Comparison of ENCODE assay signal across 9 mouse cellular contexts in the genomic region with DNA sequence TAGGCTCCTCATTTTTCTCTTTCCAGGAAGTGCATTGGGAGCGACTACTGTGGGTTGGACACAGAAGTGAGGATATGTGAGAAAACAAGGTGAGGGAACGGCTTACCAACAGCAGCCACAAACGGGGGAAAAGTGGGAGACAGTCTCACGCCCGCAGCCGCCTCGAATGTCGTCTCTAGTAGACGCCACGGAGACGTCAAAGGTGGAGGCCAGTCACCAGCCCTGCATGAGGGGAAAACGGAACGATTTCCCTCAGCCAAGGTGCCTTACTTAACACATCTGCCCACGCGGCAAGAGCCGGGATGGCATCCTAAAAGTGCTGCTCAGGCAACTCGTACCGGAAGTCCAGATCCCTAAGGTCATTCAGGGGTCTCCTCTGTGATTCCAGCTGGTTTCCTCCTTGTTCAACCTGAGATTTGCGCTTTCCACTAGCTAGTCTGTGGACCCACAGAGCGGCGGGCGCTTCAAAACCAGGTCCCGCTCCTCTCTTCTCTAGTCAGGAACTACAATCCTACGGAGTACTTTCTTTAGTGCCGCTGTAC. TPM values are rescaled to one million over a fixed set of nuclear protein-coding genes. Genes with fewer than 3 reads are reported as not detected.
DNase-seq lines count a peak whose midpoint lies in the region; ATAC-seq and TF ChIP-seq lines count a peak whose summit lies in the region.
"Had no signal": no experiment of that assay in that cellular context is flagged by ENCODE, and none has a peak within 500 bp of the region (broad histone marks: within the 10 kb centered on the region; RNA-seq: fewer than 3 reads in every experiment).

No protein-coding gene starts in this region.

- no peak for TF ChIP-seq POLR2A in testis, adult 2 months (IDR thresholded peaks at IDR 0.05; ENCODE audit: control insufficient read depth, low read depth, low read length)

- H3K4me2 ChIP-seq in hindbrain, embryonic 16.5 days (ENCODE audit: low read length): peak overlapping the region; percentile 80

- intact Hi-C loops in gastrocnemius, adult 2 months (cut with DNase I): no loop called here

- no peak overlapping the region for H3K27ac ChIP-seq in testis, adult 2 months (ENCODE audit: control insufficient read depth, insufficient read depth, low read depth, low read length)
- peak overlapping the region; percentile 71 for H3K27ac ChIP-seq in hindbrain, embryonic 16.5 days (ENCODE audit: low read depth, low read length)
- no peak overlapping the region for H3K27ac ChIP-seq in gastrocnemius, adult 2 months

- no peak for ATAC-seq in hindbrain, embryonic 16.5 days
- ATAC-seq in megakaryocyte progenitor cell, adult 5-6 weeks (replicated peaks; ENCODE audit: poor library complexity): no peak
- no peak for ATAC-seq in CD4-positive, CD25-positive, alpha-beta regulatory T cell, adult 4 months

- H3K9ac ChIP-seq in hindbrain, embryonic 16.5 days (ENCODE audit: low read depth, low read length): peak overlapping the region; percentile 67

- WGBS in hindbrain, embryonic 16.5 days: 4% methylated on average over 25 of the region's 25 CpGs

- no peaks in the 10 kb centered on the region for H3K36me3 ChIP-seq in testis, adult 2 months (ENCODE audit: control insufficient read depth, insufficient read depth, low read length)
- H3K36me3 ChIP-seq in hindbrain, embryonic 16.5 days (ENCODE audit: control insufficient read depth, insufficient read depth, low read length): peaks cover 16% of the 10 kb centered on the region

- DNase-seq in cerebellum, adult 9-10 months: peak; percentile 67
- DNase-seq in cerebellum, postnatal 4 days (ENCODE audit: low spot score in 2 of 2): no peak
- DNase-seq in testis, postnatal 10 days (ENCODE audit: low spot score): no peak
- DNase-seq in gastrocnemius, adult 2 months: no peak

- no peaks in the 10 kb centered on the region for H3K27me3 ChIP-seq in testis, adult 2 months (ENCODE audit: control insufficient read depth, insufficient read depth, low read length)
- H3K27me3 ChIP-seq in hindbrain, embryonic 16.5 days (replicated peaks; ENCODE audit: control insufficient read depth, insufficient read depth, low read length): no peaks in the 10 kb centered on the region; the same call in 1 of the 2 replicates

- H3K4me1 ChIP-seq in testis, adult 2 months (ENCODE audit: control insufficient read depth, insufficient read depth, low read length): peaks cover 29% of the 10 kb centered on the region
- H3K4me1 ChIP-seq in hindbrain, embryonic 16.5 days (ENCODE audit: control insufficient read depth, insufficient read depth, low read depth, low read length): peaks cover 20% of the 10 kb centered on the region

- no peaks in the 10 kb centered on the region for H3K9me3 ChIP-seq in hindbrain, embryonic 16.5 days (ENCODE audit: control insufficient read depth, low read length)

- no peak for TF ChIP-seq CTCF in testis, adult 2 months (IDR thresholded peaks at IDR 0.05; ENCODE audit: control insufficient read depth, insufficient read depth, insufficient replicate concordance, low read depth, low read length)
- no peak for TF ChIP-seq CTCF in gastrocnemius, adult 2 months (IDR thresholded peaks at IDR 0.05)

- peak overlapping the region; percentile 86 for H3K4me3 ChIP-seq in testis, adult 2 months (ENCODE audit: control insufficient read depth, low read depth, low read length)
- H3K4me3 ChIP-seq in hindbrain, embryonic 16.5 days (ENCODE audit: low read length): peak overlapping the region; percentile 78
- no peak overlapping the region for H3K4me3 ChIP-seq in gastrocnemius, adult 2 months
- H3K4me3 ChIP-seq: myocyte had no signal

RNA-seq across cellular contexts. Expression of gene Celsr3, which starts 1.9 kb away (rescaled TPM):
- 1.2 and 1.3 TPM in 2 replicates for polyA plus RNA-seq in testis, adult 2 months (2012; rRNA removed)
- polyA plus RNA-seq in hindbrain, embryonic 16.5 days (2015; fragmentation: Nextera tagmentation; extraction: Ambion mirVana): 11.6 and 12.8 TPM in 2 replicates
- 4.5 and 5.4 TPM in 2 replicates for total RNA-seq in megakaryocyte progenitor cell, adult 5-6 weeks (2015)
- total RNA-seq in megakaryocyte progenitor cell, adult 5-6 weeks (2017): 1.5 and 2.5 TPM in 2 replicates
- under 1 TPM in 1 of 2 experiments, not detected in 1; 0.05 TPM for polyA plus RNA-seq in CD4-positive, CD25-positive, alpha-beta regulatory T cell, adult 4 months (2017; shearing (Covaris generic))
- total RNA-seq in gastrocnemius, adult 2 months (2021): under 1 TPM in 1 of 2 experiments, not detected in 1; 0.05 TPM

RNA-seq across cellular contexts. Expression of gene Nckipsd, which starts 16.0 kb away (rescaled TPM):
- 5.6 and 5.9 TPM in 2 replicates for polyA plus RNA-seq in testis, adult 2 months (2012; rRNA removed)
- 32.2 and 35.1 TPM in 2 replicates for polyA plus RNA-seq in hindbrain, embryonic 16.5 days (2015; fragmentation: Nextera tagmentation; extraction: Ambion mirVana)
- total RNA-seq in megakaryocyte progenitor cell, adult 5-6 weeks (2015): 8.4 and 8.7 TPM in 2 replicates
- 5.0 and 5.5 TPM in 2 replicates for total RNA-seq in megakaryocyte progenitor cell, adult 5-6 weeks (2017)
- polyA plus RNA-seq in CD4-positive, CD25-positive, alpha-beta regulatory T cell, adult 4 months (2017; shearing (Covaris generic)): 1 to 10 TPM; 7.5 to 7.8 TPM
- 1 to 10 TPM; 3.6 to 5.3 TPM for total RNA-seq in gastrocnemius, adult 2 months (2021)

RNA-seq across cellular contexts. Expression of gene Slc26a6, which starts 28.9 kb away (rescaled TPM):
- polyA plus RNA-seq in testis, adult 2 months (2012; rRNA removed): 7.2 and 8.4 TPM in 2 replicates
- 21.9 and 22.2 TPM in 2 replicates for polyA plus RNA-seq in hindbrain, embryonic 16.5 days (2015; fragmentation: Nextera tagmentation; extraction: Ambion mirVana)
- total RNA-seq in megakaryocyte progenitor cell, adult 5-6 weeks (2015): 7.2 and 11.7 TPM in 2 replicates
- 3.0 and 4.7 TPM in 2 replicates for total RNA-seq in megakaryocyte progenitor cell, adult 5-6 weeks (2017)
- polyA plus RNA-seq in CD4-positive, CD25-positive, alpha-beta regulatory T cell, adult 4 months (2017; shearing (Covaris generic)): 10 to 100 TPM in 1 of 2 experiments, 1 to 10 TPM in 1; 8.2 to 24.2 TPM
- 10 to 100 TPM; 15.7 to 21.2 TPM for total RNA-seq in gastrocnemius, adult 2 months (2021)

RNA-seq across cellular contexts. Expression of gene Ip6k2, which starts 40.6 kb away (rescaled TPM):
- polyA plus RNA-seq in testis, adult 2 months (2012; rRNA removed): 49.7 and 54.0 TPM in 2 replicates
- polyA plus RNA-seq in hindbrain, embryonic 16.5 days (2015; fragmentation: Nextera tagmentation; extraction: Ambion mirVana): 178 and 185 TPM in 2 replicates
- total RNA-seq in megakaryocyte progenitor cell, adult 5-6 weeks (2015): 12.9 and 21.1 TPM in 2 replicates
- total RNA-seq in megakaryocyte progenitor cell, adult 5-6 weeks (2017): 40.9 and 50.6 TPM in 2 replicates
- 10 to 100 TPM; 20.1 to 27.6 TPM for polyA plus RNA-seq in CD4-positive, CD25-positive, alpha-beta regulatory T cell, adult 4 months (2017; shearing (Covaris generic))
- total RNA-seq in gastrocnemius, adult 2 months (2021): 10 to 100 TPM; 16.0 to 16.7 TPM
